Mouse (Mus musculus) limb, embryonic 14.5 days (tissue): ENCODE results near the gene Med22. TPM values are rescaled to one million over a fixed set of nuclear protein-coding genes. Genes with fewer than 3 reads are reported as not detected.
A peak's percentile ranks its signal among the peaks of the same experiment; 100 is the strongest.

ENCODE experiments used
- ATAC-seq: fragments of 200-750 bp; cut with Nextera tagmentation; 2 replicates; pipeline ENCODE4 v1.8.0; 2017; ENCODE audit warnings: low read depth, moderate number of reproducible peaks, moderate TSS enrichment; ENCODE audit not compliant: low FRiP score
- DNase-seq: peaks from one replicate; pipeline ENCODE4 v3.0.0-alpha.2; 2015; ENCODE audit warnings: low spot score
- H3K27ac ChIP-seq: fragments of 300-500 bp; sonication (generic); replicated peaks from 2 replicates; pipeline ENCODE4 v1.5.1; 2014; ENCODE audit warnings: low read depth, mild to moderate bottlenecking, low read length, moderate library complexity, mixed read lengths
- H3K27me3 ChIP-seq: fragments of 300-500 bp; sonication (generic); 2 replicates; pipeline ENCODE4 v1.6.1; 2014; ENCODE audit warnings: low read length, mixed read lengths; ENCODE audit not compliant: control insufficient read depth, insufficient read depth
- H3K36me3 ChIP-seq: fragments of 300-500 bp; sonication (generic); 2 replicates; pipeline ENCODE4 v1.6.1; 2014; ENCODE audit warnings: mild to moderate bottlenecking, low read length, moderate library complexity, mixed read lengths; ENCODE audit not compliant: control insufficient read depth, insufficient read depth
- H3K4me1 ChIP-seq: fragments of 300-500 bp; sonication (generic); 2 replicates; pipeline ENCODE4 v1.6.1; 2014; ENCODE audit warnings: antibody characterized with exemption, low read length, mixed read lengths; ENCODE audit not compliant: control insufficient read depth, insufficient read depth
- H3K4me2 ChIP-seq: fragments of 300-500 bp; sonication (generic); replicated peaks from 2 replicates; pipeline ENCODE4 v1.6.1; 2014; ENCODE audit warnings: low read depth, mild to moderate bottlenecking, low read length, moderate library complexity; ENCODE audit not compliant: severe bottlenecking
- H3K4me3 ChIP-seq: fragments of 300-500 bp; sonication (generic); replicated peaks from 2 replicates; pipeline ENCODE4 v1.5.1; 2014; ENCODE audit warnings: low read length
- H3K9ac ChIP-seq: fragments of 300-500 bp; sonication (generic); 2 replicates; pipeline ENCODE4 v1.6.1; 2014; ENCODE audit warnings: mild to moderate bottlenecking, low read depth, low read length, moderate library complexity; ENCODE audit not compliant: severe bottlenecking
- H3K9me3 ChIP-seq: fragments of 300-500 bp; sonication (generic); 2 replicates; pipeline ENCODE4 v1.6.1; 2016; ENCODE audit warnings: low read length; ENCODE audit not compliant: control insufficient read depth
- POLR2A ChIP-seq: fragments of 200-500 bp; IDR thresholded peaks from 2 replicates; pipeline ENCODE4 v1.8.0; 2012; ENCODE audit warnings: inconsistent platforms, mild to moderate bottlenecking, moderate library complexity, borderline replicate concordance; ENCODE audit not compliant: insufficient read depth, insufficient read length; ENCODE audit errors: extremely low read depth
- WGBS: fragments of 180-500 bp; shearing (Covaris S2); extraction: QIAGEN DNeasy Blood & Tissue Kit; methylation state at CpG from one replicate; pipeline ENCODE4 v1.1.7; 2014; 5-methylcytosine and 5-hydroxymethylcytosine counted together
- polyA plus RNA-seq, 2 experiments: library from polyadenylated mRNA; depleted of rRNA in 1 of 2; stranded (reverse) in 1 of 2; unstranded in 1 of 2; fragments of >200 nt; fragmentation: Nextera tagmentation in 1 of 2; extraction: Ambion mirVana in 1 of 2; gene quantifications; 2 replicates each; pipeline versions ENCODE4 v1.2.1 to v1.2.3; 2012 to 2014

The Med22 gene
- polyA plus RNA-seq, 2 experiments: 32.7 to 49.0 TPM

GRCm38 (mm10) chr2:26905936-26906335, 4.5 kb downstream of the Med22 start:
- ATAC-seq (no peak), DNase-seq (no peak)
- Histone ChIP-seq H3K27ac (no peak overlapping the region), H3K9ac (no peak overlapping the region), H3K27me3 (no peaks in the 10 kb centered on the region), H3K4me2 (no peak overlapping the region), H3K4me1 (peaks cover 30% of the 10 kb centered on the region), H3K4me3 (no peak overlapping the region), H3K9me3 (no peaks in the 10 kb centered on the region), H3K36me3 (peaks cover 41% of the 10 kb centered on the region)
- no peak for TF ChIP-seq POLR2A
- WGBS: 97% methylated on average over 2 of the region's 2 CpGs

- peak overlapping the region; percentile 76 for H3K4me3 ChIP-seq
- H3K27ac ChIP-seq: peak overlapping the region; percentile 70
- H3K4me2 ChIP-seq: peak overlapping the region; percentile 69
- peak overlapping the region; percentile 75 for H3K9ac ChIP-seq
- H3K27me3 ChIP-seq: no peaks in the 10 kb centered on the region
- no peak for ATAC-seq
- no peaks in the 10 kb centered on the region for H3K9me3 ChIP-seq
- WGBS: 12% methylated on average over 7 of the region's 7 CpGs
- DNase-seq: no peak
- H3K4me1 ChIP-seq: peaks cover 16% of the 10 kb centered on the region
- peaks cover 56% of the 10 kb centered on the region for H3K36me3 ChIP-seq
- TF ChIP-seq POLR2A: no peak
These were observed 7.2 kb downstream of the Med22 start for GRCm38 (mm10) chr2:26903311-26903710.

GRCm38 (mm10) chr2:26902467-26903220, 7.8 kb downstream of the Med22 start, which contains the start of gene Surf6:
Gene Surf6 (minus strand): TSS chr2:26902879.
- H3K27ac ChIP-seq: peak within 1 kb of the TSS; percentile 70
- H3K4me2 ChIP-seq: peak within 1 kb of the TSS; percentile 69
- no peaks in the 10 kb centered on the region for H3K9me3 ChIP-seq
- TF ChIP-seq POLR2A: peak; percentile 51; the same call in 1 of the 2 replicates
- peak within 1 kb of the TSS; percentile 75 for H3K9ac ChIP-seq
- no peaks in the 10 kb centered on the region for H3K27me3 ChIP-seq
- peaks cover 56% of the 10 kb centered on the region for H3K36me3 ChIP-seq
- WGBS: under 1% methylated on average over 41 of the region's 41 CpGs
- H3K4me3 ChIP-seq: peak within 1 kb of the TSS; percentile 76
- ATAC-seq (peak; percentile 93), DNase-seq (peak; percentile 98)
- peaks cover 16% of the 10 kb centered on the region for H3K4me1 ChIP-seq

- ATAC-seq (no peak), DNase-seq (no peak)
- H3K9ac ChIP-seq: peak overlapping the region; percentile 75
- H3K4me1 ChIP-seq: peaks cover 16% of the 10 kb centered on the region
- H3K27me3 ChIP-seq: no peaks in the 10 kb centered on the region
- H3K27ac ChIP-seq: no peak overlapping the region
- peak overlapping the region; percentile 76 for H3K4me3 ChIP-seq
- WGBS: 4% methylated on average over 7 of the region's 7 CpGs
- no peaks in the 10 kb centered on the region for H3K9me3 ChIP-seq
- H3K36me3 ChIP-seq: peaks cover 56% of the 10 kb centered on the region
- no peak for TF ChIP-seq POLR2A
- peak overlapping the region; percentile 69 for H3K4me2 ChIP-seq
These were observed 8.6 kb downstream of the Med22 start for GRCm38 (mm10) chr2:26901834-26902400.

GRCm38 (mm10) chr2:26900731-26901130, 9.7 kb downstream of the Med22 start:
- ATAC-seq (no peak), DNase-seq (no peak)
- Histone ChIP-seq H3K9ac (no peak overlapping the region; the same call in 1 of the 2 replicates), H3K27me3 (no peaks in the 10 kb centered on the region), H3K4me1 (peaks cover 16% of the 10 kb centered on the region), H3K27ac (no peak overlapping the region), H3K9me3 (no peaks in the 10 kb centered on the region), H3K4me3 (no peak overlapping the region), H3K36me3 (peaks cover 56% of the 10 kb centered on the region), H3K4me2 (no peak overlapping the region)
- WGBS: 55% methylated on average over 1 of the region's 1 CpGs
- no peak for TF ChIP-seq POLR2A
